Mouse (Mus musculus) small intestine, adult 2 months (tissue): ENCODE data around the gene Atp9a.

Experiments used
- CTCF ChIP-seq: fragments of 200-500 bp; IDR thresholded peaks from 2 replicates; pipeline ENCODE4 v1.5.1; 2012; ENCODE audit warnings: low read depth, mild to moderate bottlenecking, control low read depth, inconsistent platforms, low read length, moderate library complexity, mixed read lengths; ENCODE audit not compliant: insufficient replicate concordance, insufficient read length; ENCODE audit errors: extremely low read depth
- POLR2A ChIP-seq: fragments of 200-500 bp; IDR thresholded peaks from 2 replicates; pipeline ENCODE4 v1.6.1; 2012; ENCODE audit warnings: low read depth, mild to moderate bottlenecking, control low read depth, inconsistent platforms, low read length, moderate library complexity

- TF ChIP-seq POLR2A = no peak
- TF ChIP-seq CTCF = no peak
Observed at GRCm38 (mm10) chr2:168737878-168738277, 4.3 kb downstream of the Atp9a start.
